In the genomic region with DNA sequence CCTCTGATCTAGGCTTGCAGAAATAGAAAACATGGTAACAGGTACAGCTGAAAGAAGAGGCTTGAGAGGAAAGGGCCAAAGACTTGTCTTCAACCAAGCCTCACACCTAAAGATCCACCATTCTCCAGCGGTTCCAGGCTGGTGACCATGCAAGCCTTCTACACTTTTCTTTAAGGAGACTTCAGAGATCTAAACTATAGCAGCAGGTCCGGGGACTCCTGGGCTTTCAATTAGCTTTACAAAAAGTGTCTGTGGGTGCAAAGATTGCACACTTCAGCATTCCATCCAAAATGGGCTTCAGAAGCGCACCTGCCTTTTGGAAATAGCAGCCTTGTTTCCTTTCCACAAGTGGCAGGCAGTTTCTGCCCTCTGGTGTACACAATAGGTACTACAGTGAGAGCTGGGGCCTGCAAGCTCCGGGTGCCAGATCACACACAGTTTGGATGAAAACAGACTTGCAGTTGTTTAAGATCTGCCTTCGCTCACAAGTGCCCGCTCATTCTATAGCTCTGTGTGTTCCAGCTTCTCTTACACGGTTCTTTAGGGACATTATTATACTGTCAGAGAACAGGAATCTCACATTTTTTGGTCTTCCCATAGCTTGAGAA, we compare ENCODE assay signal across 8 mouse cellular contexts. TPM values are rescaled to one million over a fixed set of nuclear protein-coding genes. Genes with fewer than 3 reads are reported as not detected.
DNase-seq lines count a peak whose midpoint lies in the region; ATAC-seq and TF ChIP-seq lines count a peak whose summit lies in the region.

No protein-coding gene starts in this region.

- H3K4me2 ChIP-seq in embryonic facial prominence, embryonic 11.5 days (ENCODE audit: low read depth, low read length), result no peak overlapping the region
- no peak overlapping the region for H3K4me2 ChIP-seq in kidney, embryonic 14.5 days (replicated peaks; ENCODE audit: low read depth, low read length)
- H3K4me2 ChIP-seq in limb, embryonic 14.5 days (replicated peaks; ENCODE audit: low read depth, low read length, severe bottlenecking), result no peak overlapping the region
- no peak overlapping the region for H3K4me2 ChIP-seq in neural tube, embryonic 11.5 days (ENCODE audit: low read depth)

- H3K9ac ChIP-seq in embryonic facial prominence, embryonic 11.5 days (replicated peaks; ENCODE audit: low read length), result no peak overlapping the region
- no peak overlapping the region for H3K9ac ChIP-seq in kidney, embryonic 14.5 days (ENCODE audit: low read depth, low read length)
- H3K9ac ChIP-seq in limb, embryonic 14.5 days (ENCODE audit: low read depth, low read length, severe bottlenecking), result no peak overlapping the region
- H3K9ac ChIP-seq in neural tube, embryonic 11.5 days (ENCODE audit: low read length), result no peak overlapping the region

- no peaks in the 10 kb centered on the region for H3K4me1 ChIP-seq in embryonic facial prominence, embryonic 11.5 days (ENCODE audit: control insufficient read depth, insufficient read depth, low read length)
- no peaks in the 10 kb centered on the region for H3K4me1 ChIP-seq in kidney, embryonic 14.5 days (ENCODE audit: control insufficient read depth, insufficient read depth, low read length)
- no peaks in the 10 kb centered on the region for H3K4me1 ChIP-seq in limb, embryonic 14.5 days (ENCODE audit: control insufficient read depth, insufficient read depth, low read length)
- no peaks in the 10 kb centered on the region for H3K4me1 ChIP-seq in neural tube, embryonic 11.5 days (ENCODE audit: control insufficient read depth, insufficient read depth, low read length)

- no peak for TF ChIP-seq POLR2A in limb, embryonic 14.5 days (IDR thresholded peaks at IDR 0.05; ENCODE audit: borderline replicate concordance, extremely low read depth, insufficient read depth, insufficient read length)

- H3K27ac ChIP-seq in embryonic facial prominence, embryonic 11.5 days (replicated peaks; ENCODE audit: low read depth, low read length), result no peak overlapping the region
- H3K27ac ChIP-seq in kidney, embryonic 14.5 days (ENCODE audit: low read depth, low read length), result no peak overlapping the region
- H3K27ac ChIP-seq in limb, embryonic 14.5 days (replicated peaks; ENCODE audit: low read depth, low read length), result no peak overlapping the region
- H3K27ac ChIP-seq in neural tube, embryonic 11.5 days (ENCODE audit: low read depth, low read length), result no peak overlapping the region

- DNase-seq in B cell, adult 2 months, result peak; percentile 79
- DNase-seq in adrenal gland, adult 2 months, result peak; percentile 68
- DNase-seq in embryonic facial prominence, embryonic 11.5 days (ENCODE audit: low spot score), result peak; percentile 76
- DNase-seq in heart, adult 9 months (ENCODE audit: low spot score in 2 of 2), result peak; percentile 58 to 76
- DNase-seq in limb, embryonic 14.5 days (ENCODE audit: low spot score), result no peak
- peak; percentile 60 for DNase-seq in neural tube, embryonic 11.5 days (ENCODE audit: low spot score)
- peak; percentile 69 for DNase-seq in testis, postnatal 10 days (ENCODE audit: low spot score)

- no peaks in the 10 kb centered on the region for H3K27me3 ChIP-seq in embryonic facial prominence, embryonic 11.5 days (ENCODE audit: control insufficient read depth, insufficient read depth, low read length)
- no peaks in the 10 kb centered on the region for H3K27me3 ChIP-seq in kidney, embryonic 14.5 days (ENCODE audit: control insufficient read depth, insufficient read depth, low read length)
- no peaks in the 10 kb centered on the region for H3K27me3 ChIP-seq in limb, embryonic 14.5 days (ENCODE audit: control insufficient read depth, insufficient read depth, low read length)
- H3K27me3 ChIP-seq in neural tube, embryonic 11.5 days (ENCODE audit: control insufficient read depth, insufficient read depth, low read length), result no peaks in the 10 kb centered on the region

- ATAC-seq in embryonic facial prominence, embryonic 11.5 days (replicated peaks; ENCODE audit: insufficient number of reproducible peaks, low FRiP score, low TSS enrichment, low read depth), result no peak
- ATAC-seq in kidney, embryonic 14.5 days (ENCODE audit: low FRiP score, low TSS enrichment), result peak; percentile 49; the same call in 1 of the 2 replicates
- ATAC-seq in limb, embryonic 14.5 days (ENCODE audit: low FRiP score, low read depth), result 0 out of 2 replicates have a peak, but pooled peaks have one; percentile 37
- ATAC-seq in neural tube, embryonic 11.5 days (ENCODE audit: insufficient read depth, low FRiP score, low TSS enrichment), result 0 out of 2 replicates have a peak, but pooled peaks have one; percentile 20

- no peak overlapping the region for H3K4me3 ChIP-seq in embryonic facial prominence, embryonic 11.5 days (ENCODE audit: low read depth, low read length)
- H3K4me3 ChIP-seq in kidney, embryonic 14.5 days (ENCODE audit: low read length), result no peak overlapping the region
- H3K4me3 ChIP-seq in limb, embryonic 14.5 days (replicated peaks; ENCODE audit: low read length), result no peak overlapping the region
- H3K4me3 ChIP-seq in neural tube, embryonic 11.5 days (ENCODE audit: low read depth, low read length), result no peak overlapping the region

- 50% methylated on average over 7 of the region's 7 CpGs for WGBS in embryonic facial prominence, embryonic 11.5 days
- WGBS in kidney, embryonic 14.5 days, result 47% methylated on average over 7 of the region's 7 CpGs
- WGBS in limb, embryonic 14.5 days, result 42% methylated on average over 7 of the region's 7 CpGs
- WGBS in neural tube, embryonic 11.5 days, result 54% methylated on average over 7 of the region's 7 CpGs

- H3K9me3 ChIP-seq in embryonic facial prominence, embryonic 11.5 days (replicated peaks; ENCODE audit: control insufficient read depth, low read length), result no peaks in the 10 kb centered on the region
- H3K9me3 ChIP-seq in kidney, embryonic 14.5 days (ENCODE audit: control insufficient read depth, low read length), result no peaks in the 10 kb centered on the region
- H3K9me3 ChIP-seq in limb, embryonic 14.5 days (ENCODE audit: control insufficient read depth, low read length), result no peaks in the 10 kb centered on the region
- H3K9me3 ChIP-seq in neural tube, embryonic 11.5 days (ENCODE audit: control insufficient read depth, low read length), result no peaks in the 10 kb centered on the region

- no peaks in the 10 kb centered on the region for H3K36me3 ChIP-seq in embryonic facial prominence, embryonic 11.5 days (replicated peaks; ENCODE audit: control insufficient read depth, insufficient read depth, low read depth, low read length)
- peaks cover 34% of the 10 kb centered on the region for H3K36me3 ChIP-seq in kidney, embryonic 14.5 days (ENCODE audit: control insufficient read depth, insufficient read depth, low read length)
- peaks cover 26% of the 10 kb centered on the region for H3K36me3 ChIP-seq in limb, embryonic 14.5 days (ENCODE audit: control insufficient read depth, insufficient read depth, low read length)
- no peaks in the 10 kb centered on the region; the same call in 1 of the 2 replicates for H3K36me3 ChIP-seq in neural tube, embryonic 11.5 days (ENCODE audit: control insufficient read depth, insufficient read depth, low read length)

RNA-seq across cellular contexts. Expression of a gene that starts 0.6 kb away (rescaled TPM):
- total RNA-seq in adrenal gland, adult 2 months (2021), result under 1 TPM in 1 of 2 experiments, not detected in 1; 0.12 TPM
- polyA plus RNA-seq in adrenal gland, adult 2 months (2012; rRNA removed), result not detected in 2 replicates
- 0.17 and 0.20 TPM in 2 replicates for polyA plus RNA-seq in embryonic facial prominence, embryonic 11.5 days (2014; fragmentation: Nextera tagmentation; extraction: Ambion mirVana)
- not detected in 2 replicates for polyA plus RNA-seq in kidney, embryonic 14.5 days (2014; fragmentation: Nextera tagmentation; extraction: Ambion mirVana)
- polyA plus RNA-seq in limb, embryonic 14.5 days (2012; rRNA removed), result 0.77 and 1.9 TPM in 2 replicates
- 1.2 and 2.0 TPM in 2 replicates for polyA plus RNA-seq in limb, embryonic 14.5 days (2014; fragmentation: Nextera tagmentation; extraction: Ambion mirVana)
- polyA plus RNA-seq in neural tube, embryonic 11.5 days (2014; fragmentation: Nextera tagmentation; extraction: Ambion mirVana), result 0.32 and 0.39 TPM in 2 replicates

RNA-seq across cellular contexts. Expression of a gene that starts 48.4 kb away (rescaled TPM):
- 100 to 1,000 TPM; 149 to 180 TPM for total RNA-seq in adrenal gland, adult 2 months (2021)
- 40.2 and 58.2 TPM in 2 replicates for polyA plus RNA-seq in adrenal gland, adult 2 months (2012; rRNA removed)
- 153 and 169 TPM in 2 replicates for polyA plus RNA-seq in embryonic facial prominence, embryonic 11.5 days (2014; fragmentation: Nextera tagmentation; extraction: Ambion mirVana)
- polyA plus RNA-seq in kidney, embryonic 14.5 days (2014; fragmentation: Nextera tagmentation; extraction: Ambion mirVana), result 128 and 131 TPM in 2 replicates
- polyA plus RNA-seq in limb, embryonic 14.5 days (2012; rRNA removed), result 36.6 and 45.1 TPM in 2 replicates
- 117 and 120 TPM in 2 replicates for polyA plus RNA-seq in limb, embryonic 14.5 days (2014; fragmentation: Nextera tagmentation; extraction: Ambion mirVana)
- polyA plus RNA-seq in neural tube, embryonic 11.5 days (2014; fragmentation: Nextera tagmentation; extraction: Ambion mirVana), result 171 and 188 TPM in 2 replicates
